7 mouse cellular contexts compared by ENCODE assay signal in the genomic region with DNA sequence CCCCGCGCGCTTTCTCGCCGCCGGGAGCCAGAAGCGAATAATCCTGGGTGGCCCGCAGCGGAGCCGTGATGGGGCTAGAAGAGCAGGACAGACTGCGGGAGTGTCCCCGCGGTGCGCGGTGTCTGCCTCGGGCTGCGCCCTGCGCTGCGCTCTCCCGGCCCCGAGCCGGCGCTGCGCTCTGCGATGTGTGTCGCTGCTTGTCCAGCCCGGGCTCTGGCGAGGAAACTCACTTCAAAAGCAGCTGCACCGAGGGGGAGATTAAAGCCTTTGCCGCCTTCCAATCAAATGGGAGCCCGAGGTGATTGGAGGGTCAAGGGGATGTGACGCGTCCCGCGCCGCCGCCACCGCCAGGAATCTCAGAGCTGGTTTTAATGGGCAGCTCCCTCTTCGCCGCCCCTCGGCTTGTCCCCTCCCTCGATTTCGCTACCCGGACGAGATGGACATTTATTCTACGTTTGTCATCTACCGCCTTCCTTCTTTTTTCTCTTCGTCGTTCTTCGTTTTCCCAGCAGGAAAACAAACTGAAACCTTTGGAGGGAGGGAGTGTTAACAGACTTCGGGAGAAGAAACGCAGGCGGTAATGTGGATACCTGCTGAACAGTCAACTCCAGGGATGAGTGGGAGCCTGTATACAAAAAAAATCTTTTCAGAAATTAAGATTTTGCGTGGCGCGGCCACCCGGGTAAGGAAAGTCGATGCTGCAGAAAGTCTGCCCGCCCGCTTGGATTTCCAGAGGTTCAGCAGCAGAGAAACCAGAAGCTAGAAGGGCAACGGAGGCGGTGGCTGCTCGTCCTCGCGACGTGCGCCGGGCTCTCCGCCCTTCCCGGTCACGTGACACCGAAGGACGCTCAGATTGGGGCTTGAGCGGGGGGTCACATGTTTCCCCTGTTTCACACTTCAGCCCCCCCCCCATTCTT. TPM values are rescaled to one million over a fixed set of nuclear protein-coding genes. Genes with fewer than 3 reads are reported as not detected.
DNase-seq lines count a peak whose midpoint lies in the region; ATAC-seq and TF ChIP-seq lines count a peak whose summit lies in the region.

No protein-coding gene starts in this region.

- H3K27me3 ChIP-seq in intestine, postnatal 0 days (replicated peaks; ENCODE audit: control insufficient read depth, insufficient read depth, low read length), result no peaks in the 10 kb centered on the region
- H3K27me3 ChIP-seq in midbrain, embryonic 12.5 days, result peaks cover 21% of the 10 kb centered on the region

- ATAC-seq in intestine, postnatal 0 days, result peak; percentile 80
- ATAC-seq in midbrain, embryonic 12.5 days (ENCODE audit: low FRiP score, low read depth), result peak; percentile 76

- TF ChIP-seq CTCF in intestine, postnatal 0 days (IDR thresholded peaks at IDR 0.05; ENCODE audit: low read depth), result peak; percentile 47

- H3K27ac ChIP-seq in intestine, postnatal 0 days (ENCODE audit: low read depth, low read length), result peak overlapping the region; percentile 95
- H3K27ac ChIP-seq in midbrain, embryonic 12.5 days (replicated peaks), result peak overlapping the region; percentile 98

- WGBS in intestine, postnatal 0 days, result under 1% methylated on average over 74 of the region's 74 CpGs
- under 1% methylated on average over 59 of the region's 74 CpGs for WGBS in midbrain, embryonic 12.5 days

- peak overlapping the region; percentile 90 for H3K9ac ChIP-seq in intestine, postnatal 0 days (ENCODE audit: low read depth, low read length)
- peak overlapping the region; percentile 92 for H3K9ac ChIP-seq in midbrain, embryonic 12.5 days (replicated peaks)

- no peaks in the 10 kb centered on the region for H3K9me3 ChIP-seq in intestine, postnatal 0 days (ENCODE audit: control insufficient read depth)
- no peaks in the 10 kb centered on the region for H3K9me3 ChIP-seq in midbrain, embryonic 12.5 days

- peak overlapping the region; percentile 82 for H3K4me3 ChIP-seq in intestine, postnatal 0 days (ENCODE audit: low read depth, low read length)
- H3K4me3 ChIP-seq in midbrain, embryonic 12.5 days, result peak overlapping the region; percentile 90

- H3K4me2 ChIP-seq in intestine, postnatal 0 days (replicated peaks; ENCODE audit: low read depth), result peak overlapping the region; percentile 95
- peak overlapping the region; percentile 89 for H3K4me2 ChIP-seq in midbrain, embryonic 12.5 days (replicated peaks)

- 0 out of 2 replicates have a peak, but pooled peaks cover 2% of the 10 kb centered on the region for H3K4me1 ChIP-seq in intestine, postnatal 0 days (replicated peaks; ENCODE audit: control insufficient read depth, insufficient read depth, low read length)
- peaks cover 64% of the 10 kb centered on the region for H3K4me1 ChIP-seq in midbrain, embryonic 12.5 days

- peaks cover 11% of the 10 kb centered on the region; the same call in 1 of the 2 replicates for H3K36me3 ChIP-seq in intestine, postnatal 0 days (ENCODE audit: control insufficient read depth, insufficient read depth)
- H3K36me3 ChIP-seq in midbrain, embryonic 12.5 days, result 0 out of 2 replicates have a peak, but pooled peaks cover 6% of the 10 kb centered on the region

- intact Hi-C loops in gastrocnemius, postnatal 36 days (cut with DNase I), result loop anchor here (2.0 to 10.0 kb wide), 4 partner anchors 589 to 1417 kb away; no protein-coding TSS in a partner anchor
- intact Hi-C loops in left cerebral cortex, postnatal 4 days (cut with DNase I), result loop anchor here (5.0 to 10.0 kb wide), 5 partner anchors 454 to 1414 kb away; no protein-coding TSS in a partner anchor

- peak; percentile 100 for DNase-seq in adrenal gland, adult 2 months
- DNase-seq in embryo, embryonic 10.5 days (ENCODE audit: low spot score), result peak; percentile 99
- peak; percentile 92 to 94 for DNase-seq in gastrocnemius, postnatal 36 days
- peak; percentile 96 for DNase-seq in left cerebral cortex, postnatal 4 days
- peak; percentile 96 for DNase-seq in skeletal muscle tissue, adult 2 months (ENCODE audit: low read depth, low spot score)

RNA-seq across cellular contexts. Expression of gene Zfp503, which starts 1.5 kb away (rescaled TPM):
- total RNA-seq in adrenal gland, adult 2 months (2021), result 10 to 100 TPM; 19.4 to 34.1 TPM
- 101 and 106 TPM in 2 replicates for polyA plus RNA-seq in adrenal gland, adult 2 months (2012; rRNA removed)
- 10 to 100 TPM in 1 of 2 experiments, 1 to 10 TPM in 1; 6.5 to 18.3 TPM for total RNA-seq in gastrocnemius, postnatal 36 days (2021)
- 5.7 and 6.5 TPM in 2 replicates for polyA plus RNA-seq in intestine, postnatal 0 days (2015; fragmentation: Nextera tagmentation; extraction: Ambion mirVana)
- 1 to 10 TPM; 2.2 to 4.8 TPM for total RNA-seq in left cerebral cortex, postnatal 4 days (2021)
- polyA plus RNA-seq in midbrain, embryonic 12.5 days (2016; fragmentation: Nextera tagmentation; extraction: Ambion mirVana), result 19.4 and 22.4 TPM in 2 replicates

RNA-seq across cellular contexts. Expression of gene Lrmda, which starts 31.6 kb away (rescaled TPM):
- 1 to 10 TPM; 2.7 to 8.6 TPM for total RNA-seq in adrenal gland, adult 2 months (2021)
- 0.89 and 0.92 TPM in 2 replicates for polyA plus RNA-seq in adrenal gland, adult 2 months (2012; rRNA removed)
- total RNA-seq in gastrocnemius, postnatal 36 days (2021), result 1 to 10 TPM; 1.7 to 2.8 TPM
- 0.73 and 1.8 TPM in 2 replicates for polyA plus RNA-seq in intestine, postnatal 0 days (2015; fragmentation: Nextera tagmentation; extraction: Ambion mirVana)
- under 1 TPM in 1 of 2 experiments, not detected in 1; 0.74 TPM for total RNA-seq in left cerebral cortex, postnatal 4 days (2021)
- 0.52 TPM in 1 of 2 replicates, not detected in the other for polyA plus RNA-seq in midbrain, embryonic 12.5 days (2016; fragmentation: Nextera tagmentation; extraction: Ambion mirVana)

Comparison
In these comparisons a context has a peak if more than half of its experiments do, and no peak if none do; other contexts are left out.
1. Peak in every context shown above with its lines: DNase-seq, ATAC-seq, H3K4me3 ChIP-seq and H3K27ac ChIP-seq.